Mouse (Mus musculus): Measurements from ENCODE around the gene B2m.
"Not testable (repeated sequence)": the region's sequence is repeated elsewhere in the genome, so short reads cannot be mapped to it uniquely, and the experiment has no call there.

Gene B2m

DNA sequence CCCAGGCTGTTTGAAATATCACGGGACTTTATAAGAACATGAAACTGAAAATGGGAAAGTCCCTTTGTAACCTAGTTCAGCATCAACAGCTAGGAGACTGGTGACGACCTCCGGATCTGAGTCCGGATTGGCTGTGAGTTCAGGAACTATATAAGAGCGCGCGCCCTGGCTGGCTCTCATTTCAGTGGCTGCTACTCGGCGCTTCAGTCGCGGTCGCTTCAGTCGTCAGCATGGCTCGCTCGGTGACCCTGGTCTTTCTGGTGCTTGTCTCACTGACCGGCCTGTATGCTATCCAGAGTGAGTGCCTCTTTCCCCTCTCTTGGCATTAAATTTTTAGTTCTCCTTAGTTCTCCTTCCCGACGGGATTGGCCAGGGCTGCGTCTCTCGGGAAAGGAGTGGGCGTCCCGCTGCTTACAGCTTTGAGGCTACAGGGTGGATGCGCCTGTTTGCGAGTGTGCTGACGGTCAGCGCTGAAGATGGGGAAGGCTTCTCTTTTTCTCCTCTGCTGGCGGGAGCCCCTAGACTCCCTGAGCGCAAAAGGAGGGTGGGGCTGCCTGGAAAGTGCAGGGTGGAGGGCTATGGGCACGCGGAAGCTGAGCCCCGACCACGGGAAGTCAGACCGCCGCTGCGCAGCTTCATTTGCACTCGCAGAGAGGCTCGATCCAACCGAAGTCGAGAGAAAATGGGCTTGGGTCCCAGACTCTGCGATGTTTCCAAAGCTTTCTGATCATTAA, at the start of gene B2m:
TSS of gene B2m (plus strand) at position 179 of the 734 bp plus-strand sequence.
- in situ Hi-C loops (cut with MboI, MseI) = no loop called here

- in situ Hi-C loops (cut with MboI, MseI) = not testable (repeated sequence)
Measured at GRCm38 (mm10) chr2:122097686-122098085, 49.8 kb upstream of the B2m start.

DNA sequence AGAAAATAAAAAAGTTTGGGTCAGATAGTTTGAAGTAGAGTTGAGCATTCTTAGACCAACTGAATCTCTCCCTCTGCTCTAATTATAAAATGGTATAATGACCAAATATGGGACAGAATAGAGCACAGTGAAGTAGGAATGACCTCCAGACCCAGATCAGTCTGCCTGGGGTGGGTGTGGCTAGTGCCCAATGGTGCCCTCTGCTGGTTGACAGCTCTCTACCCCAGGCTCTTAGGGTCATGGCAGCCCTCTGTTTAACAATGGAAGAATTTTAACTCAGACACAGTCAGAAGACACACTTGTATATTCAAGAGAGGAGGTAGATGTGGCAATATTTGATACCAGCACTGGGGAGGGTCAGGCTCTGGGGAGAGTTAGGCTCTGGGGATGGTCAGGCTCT, 45.4 kb upstream of the B2m start:
- in situ Hi-C loops (cut with MboI, MseI) = no loop called here

DNA sequence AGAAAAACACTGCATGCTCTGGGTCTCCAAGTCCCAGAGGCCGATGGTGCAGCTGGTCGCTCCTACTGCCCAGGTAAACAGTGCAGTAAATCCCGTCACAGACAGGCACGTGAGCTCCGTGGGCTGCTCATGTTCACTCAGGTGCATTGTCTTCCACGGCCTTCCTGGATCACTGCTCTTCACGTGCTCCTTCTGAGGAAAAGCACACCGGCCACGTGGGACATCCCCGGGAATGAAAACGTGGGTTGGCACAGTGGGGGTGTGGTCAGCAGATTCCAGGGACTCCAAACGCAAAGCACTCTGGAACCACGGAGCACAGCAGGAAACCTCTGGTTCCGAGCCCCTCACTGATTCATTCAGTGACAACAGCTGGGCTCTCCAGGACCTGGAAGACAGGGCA, 39.4 kb upstream of the B2m start:
- in situ Hi-C loops (cut with MboI, MseI) = no loop called here

GRCm38 (mm10) chr2:122109714-122110113, 37.8 kb upstream of the B2m start:
- in situ Hi-C loops (cut with MboI, MseI) = no loop called here

DNA sequence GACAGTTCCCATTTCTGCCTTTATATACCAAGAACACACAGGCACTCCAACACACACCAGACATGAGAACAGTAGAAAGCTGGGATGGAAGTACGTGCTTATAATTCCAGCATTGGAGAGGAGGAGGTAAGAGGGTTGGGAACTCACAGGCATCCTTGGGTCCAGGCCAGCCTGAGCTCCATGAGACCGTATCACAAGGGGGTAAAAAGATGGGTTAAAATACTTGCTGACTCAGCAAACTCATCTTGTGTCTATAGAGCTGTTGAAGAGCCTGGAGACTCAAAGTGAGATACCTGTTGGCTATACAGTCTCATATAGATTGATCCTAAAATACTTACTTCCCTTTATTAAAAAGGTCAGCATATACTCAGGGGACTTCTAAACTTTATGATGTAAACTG, 30.6 kb upstream of the B2m start:
- in situ Hi-C loops (cut with MboI, MseI) = loop anchor here (5.0 kb wide), 1 partner anchor 35 kb away; no protein-coding TSS in a partner anchor

DNA sequence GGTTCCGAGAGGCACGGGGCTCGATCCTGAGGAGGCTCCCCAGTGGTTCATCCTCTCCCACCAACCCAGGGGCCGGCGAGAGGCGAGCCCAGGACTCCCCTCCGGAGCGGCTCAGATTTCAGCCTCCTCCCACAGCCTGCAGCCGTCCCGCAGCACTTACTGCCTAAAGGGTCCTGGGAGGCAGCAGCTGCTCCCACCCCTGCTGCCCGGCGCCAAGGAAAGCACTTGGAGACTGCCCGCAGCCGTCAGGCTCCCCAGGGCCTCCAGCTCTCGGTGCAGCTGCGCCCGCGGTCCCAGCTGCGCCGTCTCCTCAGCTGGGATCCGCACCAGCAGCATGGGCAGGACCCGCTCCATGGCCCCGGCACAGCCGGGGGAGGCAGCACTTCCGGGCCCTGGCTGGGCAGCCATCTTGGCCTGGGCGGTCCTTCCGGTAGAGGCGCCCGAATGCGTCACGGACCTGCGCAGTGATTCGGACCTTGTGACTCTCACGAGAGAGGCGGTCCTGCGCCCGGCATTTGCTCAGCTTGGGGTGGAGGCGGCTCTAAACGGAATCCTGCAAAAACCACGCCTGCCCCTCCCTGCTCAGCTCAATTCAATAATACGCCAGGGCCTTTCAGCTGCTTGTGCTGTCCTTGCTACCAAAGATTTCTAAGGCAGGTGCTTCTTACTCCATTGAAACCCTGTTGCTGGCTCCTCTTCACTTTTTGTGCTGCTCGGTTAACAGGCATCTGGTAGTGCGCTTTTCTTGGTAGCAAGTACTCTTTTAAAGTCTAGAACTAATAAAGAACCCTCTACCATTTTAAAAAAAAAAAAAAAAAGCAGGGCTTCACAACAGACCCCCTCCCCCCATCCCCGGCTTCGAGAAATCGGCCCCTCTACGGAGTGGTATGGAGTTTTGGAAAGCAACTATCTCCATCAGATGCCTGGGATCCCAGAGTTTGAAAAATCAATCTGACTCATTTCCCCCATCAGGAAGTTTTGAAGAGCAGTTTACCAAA, 29.2 kb upstream of the B2m start, which contains the start of gene Spg11:
TSS of gene Spg11 (minus strand) at position 426 of the 998 bp plus-strand sequence.
- in situ Hi-C loops (cut with MboI, MseI) = loop anchor here (5.0 kb wide), 1 partner anchor 34 kb away; no protein-coding TSS in a partner anchor

DNA sequence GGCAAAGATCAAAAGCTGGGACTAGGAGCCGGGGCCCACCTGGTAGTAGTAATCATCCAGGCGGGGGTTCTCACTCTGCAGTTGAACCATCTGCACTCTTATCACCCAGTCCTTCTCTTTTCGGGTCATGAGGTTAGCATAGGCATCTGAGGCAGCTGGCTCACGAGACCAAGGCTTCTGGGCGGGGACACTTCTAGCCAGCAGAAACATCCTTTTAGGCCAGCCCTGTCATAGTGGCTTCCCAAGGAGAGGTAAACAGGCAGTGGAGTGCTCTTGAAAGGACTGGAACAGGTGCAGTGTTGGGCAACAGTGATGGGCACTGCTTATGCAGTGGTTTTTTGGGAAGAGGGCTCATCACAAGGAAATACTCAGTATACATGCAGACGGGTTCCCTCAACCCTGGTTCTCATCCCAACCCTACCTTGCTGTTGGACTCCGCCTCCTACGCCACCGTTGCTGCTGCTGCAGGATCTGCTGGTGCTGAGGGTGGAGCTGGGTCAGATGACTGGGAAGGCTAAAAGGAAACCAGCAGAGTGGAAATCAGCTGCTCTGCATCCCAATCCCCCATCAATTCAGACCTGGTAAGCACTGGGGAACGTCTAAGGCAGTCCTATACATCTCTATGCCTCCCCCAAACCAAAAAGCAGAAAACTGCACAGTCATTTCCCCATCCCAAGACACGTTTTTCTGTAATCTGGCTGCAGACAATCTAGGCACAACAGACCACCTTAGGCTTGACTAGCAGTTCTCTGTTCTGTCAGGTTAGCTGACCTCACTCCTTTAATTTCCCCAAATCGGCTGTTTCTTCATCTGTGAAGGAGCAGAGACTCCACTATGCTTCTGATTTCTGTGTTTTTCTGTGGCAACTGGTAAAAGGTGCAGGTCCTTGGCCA, 21.6 kb upstream of the B2m start:
- in situ Hi-C loops (cut with MboI, MseI) = no loop called here

GRCm38 (mm10) chr2:122126765-122127347, 20.6 kb upstream of the B2m start:
- in situ Hi-C loops (cut with MboI, MseI) = no loop called here

DNA sequence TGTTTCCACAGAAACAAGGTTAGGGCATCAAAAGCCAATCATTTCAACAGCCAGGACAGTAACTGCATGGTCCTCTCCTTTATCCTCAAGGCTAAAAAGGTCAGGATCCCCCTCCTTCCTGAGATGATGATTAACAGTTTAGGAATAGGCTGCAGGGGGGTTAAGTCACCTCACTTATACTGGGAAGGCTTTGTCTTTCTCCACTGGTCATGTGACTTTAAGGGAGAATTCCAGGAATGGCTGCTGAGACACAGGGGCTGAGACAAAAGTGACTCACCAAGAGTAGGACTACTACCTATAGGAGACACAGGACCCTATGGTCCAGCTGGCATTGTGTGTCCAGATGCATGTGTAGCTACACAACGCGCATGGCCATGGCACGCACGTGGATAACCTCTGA, 19.9 kb upstream of the B2m start:
- in situ Hi-C loops (cut with MboI, MseI) = no loop called here

- in situ Hi-C loops (cut with MboI, MseI) = no loop called here
Measured at GRCm38 (mm10) chr2:122132078-122132477, 15.4 kb upstream of the B2m start.

GRCm38 (mm10) chr2:122132618-122133017, 14.9 kb upstream of the B2m start:
- in situ Hi-C loops (cut with MboI, MseI) = no loop called here

GRCm38 (mm10) chr2:122137839-122138465, 9.5 kb upstream of the B2m start:
- in situ Hi-C loops (cut with MboI, MseI) = no loop called here

DNA sequence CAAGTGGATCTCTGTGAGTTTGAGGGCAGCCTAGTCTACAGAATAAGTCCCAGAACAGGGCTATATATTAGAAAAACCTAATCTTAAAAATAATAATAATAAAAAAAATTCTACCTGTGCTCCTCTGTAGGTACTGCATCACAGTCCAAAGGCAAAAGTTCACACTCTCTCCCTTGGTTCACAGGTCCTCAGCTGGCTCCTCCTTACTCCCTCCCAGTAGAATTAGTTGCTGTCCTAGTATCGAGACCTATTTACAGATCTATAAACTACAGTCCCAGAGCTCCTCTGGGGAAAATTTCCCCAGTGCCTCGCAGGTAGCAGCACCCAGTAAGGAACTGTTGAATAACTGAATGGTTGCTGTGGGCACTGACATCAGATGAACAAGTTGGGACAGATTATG, 6.7 kb upstream of the B2m start:
- in situ Hi-C loops (cut with MboI, MseI) = no loop called here

- in situ Hi-C loops (cut with MboI, MseI) = no loop called here
Measured at GRCm38 (mm10) chr2:122141332-122141967, 6.0 kb upstream of the B2m start.

DNA sequence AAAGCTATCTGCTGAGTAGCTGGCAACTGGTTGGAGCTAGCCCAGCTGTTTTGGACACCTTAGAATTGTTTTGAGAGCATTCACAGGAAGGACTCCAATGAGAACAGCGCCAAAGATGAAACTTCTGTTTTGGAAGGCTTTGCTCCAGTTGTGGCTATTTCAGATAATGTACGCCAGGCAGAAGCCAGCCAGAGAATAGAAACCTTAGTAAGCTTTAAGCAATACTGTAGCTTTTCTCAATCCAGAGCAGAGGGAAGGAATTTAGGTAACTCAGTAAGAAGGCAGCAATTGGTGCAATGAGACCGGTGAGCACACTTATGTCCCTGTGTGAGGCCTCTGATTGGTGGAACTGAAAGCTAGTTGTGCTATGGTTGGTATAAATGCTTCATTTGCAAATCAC, 4.4 kb upstream of the B2m start:
- in situ Hi-C loops (cut with MboI, MseI) = no loop called here

- in situ Hi-C loops (cut with MboI, MseI) = no loop called here
Measured at GRCm38 (mm10) chr2:122145756-122146155, 1.7 kb upstream of the B2m start.

- in situ Hi-C loops (cut with MboI, MseI) = no loop called here
Measured at GRCm38 (mm10) chr2:122146687-122147086, 799 bp upstream of the B2m start.

DNA sequence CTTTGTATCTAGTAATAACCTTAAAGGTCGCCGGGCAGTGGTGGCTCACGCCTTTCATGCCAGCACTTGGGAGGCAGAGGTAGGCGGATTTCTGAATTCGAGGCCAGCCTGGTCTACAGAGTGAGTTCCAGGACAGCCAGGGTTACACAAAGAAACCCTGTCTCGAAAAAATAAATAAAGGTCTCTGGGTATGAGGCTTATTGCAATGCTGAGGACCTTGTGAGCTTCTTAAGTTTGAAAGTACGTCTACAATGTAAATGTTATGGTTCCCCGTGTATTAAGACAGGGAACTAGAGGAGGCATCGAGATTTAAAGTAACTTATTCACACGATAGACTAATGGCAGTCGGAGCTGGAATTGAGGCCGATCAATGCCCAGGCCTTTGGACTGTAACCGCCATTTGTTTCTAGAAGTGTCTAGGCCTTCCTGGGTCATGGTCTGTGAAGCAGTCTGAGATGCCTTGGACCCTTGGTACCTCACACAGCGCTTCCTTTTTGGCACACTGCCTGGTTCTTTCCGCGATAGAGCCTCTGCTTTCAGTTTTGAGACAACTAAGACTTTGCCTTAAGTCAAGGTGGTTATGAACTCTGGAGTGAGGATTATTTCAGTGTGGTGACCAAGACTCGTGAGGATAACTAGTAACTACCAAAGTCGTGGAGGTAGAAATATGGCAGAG, 894 bp downstream of the B2m start:
- in situ Hi-C loops (cut with MboI, MseI) = no loop called here

DNA sequence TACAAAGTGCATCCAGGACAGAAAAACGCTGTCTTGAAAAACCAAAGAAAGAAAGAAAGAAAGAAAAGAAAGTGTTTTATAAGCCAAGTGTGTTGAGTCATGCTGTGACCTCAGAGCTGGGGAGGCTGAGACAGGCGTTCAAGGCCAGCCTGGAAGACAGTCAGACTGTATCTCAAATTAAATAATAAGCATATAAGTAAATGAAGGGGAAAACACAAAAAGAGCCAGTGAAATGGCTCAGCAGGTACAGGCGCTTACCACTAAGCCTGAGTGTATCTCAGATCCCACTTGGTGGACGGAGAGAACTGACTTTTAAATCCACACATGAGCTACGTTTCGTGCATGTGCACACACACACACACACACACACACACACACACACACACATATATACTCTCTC, 1.8 kb downstream of the B2m start:
- in situ Hi-C loops (cut with MboI, MseI) = no loop called here

Data from T-helper 2 cell (primary cell).